Mouse (Mus musculus): ENCODE measurements at regions not wholly inside any gene's neighbourhood (a gene's known extent, or its start where the extent isn't known, plus 50 kb on each side); places are given as distances from the start of the nearest gene placed in this dataset.

- ATAC-seq (ENCODE audit: insufficient read depth), result no peak
- WGBS (ENCODE audit: insufficient replicate concordance), result 61% methylated on average over 8 of the region's 8 CpGs
- Histone ChIP-seq H3K27me3 (no peaks in the 10 kb centered on the region), H3K27ac (replicated peaks) (no peak overlapping the region), H3K9ac (no peak overlapping the region), H3K36me3 (replicated peaks) (no peaks in the 10 kb centered on the region), H3K4me1 (replicated peaks) (no peaks in the 10 kb centered on the region), H3K4me2 (no peak overlapping the region), H3K9me3 (replicated peaks) (no peaks in the 10 kb centered on the region), H3K4me3 (replicated peaks) (no peak overlapping the region)
These were observed 62.2 kb upstream of the Teddm2 start for GRCm38 (mm10) chr1:153962161-153962720.

DNA sequence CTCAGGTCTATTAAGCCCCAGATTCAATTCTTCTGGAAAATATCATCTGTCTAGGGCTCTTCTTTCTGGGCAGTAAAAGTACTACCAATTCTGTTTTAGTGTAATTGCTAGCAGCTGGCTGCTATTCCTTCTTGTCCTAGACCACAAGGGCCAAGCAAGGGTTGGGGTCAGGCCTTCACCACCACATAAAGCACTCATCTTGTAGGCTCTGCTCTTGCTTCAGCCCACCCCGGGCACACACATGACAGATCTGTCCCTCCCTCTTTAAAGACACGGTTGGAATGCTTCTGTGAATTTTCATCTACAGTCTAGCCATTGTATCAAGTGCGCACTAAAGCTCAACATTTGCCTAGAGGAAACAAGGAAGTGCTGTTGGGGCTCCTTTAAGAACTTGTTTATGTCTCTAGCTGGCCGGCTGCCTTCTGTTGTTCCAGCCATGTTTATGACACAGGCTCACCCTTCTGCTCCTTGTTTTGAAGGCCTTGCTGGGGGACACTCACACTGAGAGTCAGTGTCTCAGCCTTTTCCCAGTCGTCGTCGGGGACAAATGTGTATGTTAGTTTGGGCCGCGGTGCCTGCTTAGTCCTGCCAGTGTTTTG is 63.8 kb upstream of the Teddm2 start:
- Histone ChIP-seq H3K4me3 (replicated peaks) (no peak overlapping the region), H3K9me3 (replicated peaks) (no peaks in the 10 kb centered on the region), H3K27ac (replicated peaks) (no peak overlapping the region), H3K4me2 (no peak overlapping the region), H3K9ac (no peak overlapping the region), H3K27me3 (no peaks in the 10 kb centered on the region), H3K36me3 (replicated peaks) (no peaks in the 10 kb centered on the region), H3K4me1 (replicated peaks) (no peaks in the 10 kb centered on the region)
- ATAC-seq (ENCODE audit: insufficient read depth), result no peak
- WGBS (ENCODE audit: insufficient replicate concordance), result 59% methylated on average over 9 of the region's 9 CpGs

GRCm38 (mm10) chr1:153969401-153969800 is 69.4 kb upstream of the Teddm2 start:
- Histone ChIP-seq H3K27me3 (no peaks in the 10 kb centered on the region), H3K4me2 (no peak overlapping the region), H3K9me3 (replicated peaks) (no peaks in the 10 kb centered on the region), H3K4me3 (replicated peaks) (no peak overlapping the region), H3K27ac (replicated peaks) (no peak overlapping the region), H3K9ac (no peak overlapping the region), H3K36me3 (replicated peaks) (no peaks in the 10 kb centered on the region), H3K4me1 (replicated peaks) (no peaks in the 10 kb centered on the region)
- WGBS (ENCODE audit: insufficient replicate concordance), result 51% methylated on average over 4 of the region's 4 CpGs
- ATAC-seq (ENCODE audit: insufficient read depth), result no peak

- H3K36me3 ChIP-seq (replicated peaks), result no peaks in the 10 kb centered on the region
- 42% methylated on average over 1 of the region's 1 CpGs for WGBS (ENCODE audit: insufficient replicate concordance)
- no peak overlapping the region for H3K4me2 ChIP-seq
- no peak overlapping the region for H3K27ac ChIP-seq (replicated peaks)
- H3K9me3 ChIP-seq (replicated peaks), result no peaks in the 10 kb centered on the region
- H3K4me3 ChIP-seq (replicated peaks), result no peak overlapping the region
- no peaks in the 10 kb centered on the region for H3K4me1 ChIP-seq (replicated peaks)
- no peaks in the 10 kb centered on the region for H3K27me3 ChIP-seq
- no peak for ATAC-seq (ENCODE audit: insufficient read depth)
- H3K9ac ChIP-seq, result no peak overlapping the region
These were observed 74.3 kb upstream of the Teddm2 start for GRCm38 (mm10) chr1:153974300-153974699.

DNA sequence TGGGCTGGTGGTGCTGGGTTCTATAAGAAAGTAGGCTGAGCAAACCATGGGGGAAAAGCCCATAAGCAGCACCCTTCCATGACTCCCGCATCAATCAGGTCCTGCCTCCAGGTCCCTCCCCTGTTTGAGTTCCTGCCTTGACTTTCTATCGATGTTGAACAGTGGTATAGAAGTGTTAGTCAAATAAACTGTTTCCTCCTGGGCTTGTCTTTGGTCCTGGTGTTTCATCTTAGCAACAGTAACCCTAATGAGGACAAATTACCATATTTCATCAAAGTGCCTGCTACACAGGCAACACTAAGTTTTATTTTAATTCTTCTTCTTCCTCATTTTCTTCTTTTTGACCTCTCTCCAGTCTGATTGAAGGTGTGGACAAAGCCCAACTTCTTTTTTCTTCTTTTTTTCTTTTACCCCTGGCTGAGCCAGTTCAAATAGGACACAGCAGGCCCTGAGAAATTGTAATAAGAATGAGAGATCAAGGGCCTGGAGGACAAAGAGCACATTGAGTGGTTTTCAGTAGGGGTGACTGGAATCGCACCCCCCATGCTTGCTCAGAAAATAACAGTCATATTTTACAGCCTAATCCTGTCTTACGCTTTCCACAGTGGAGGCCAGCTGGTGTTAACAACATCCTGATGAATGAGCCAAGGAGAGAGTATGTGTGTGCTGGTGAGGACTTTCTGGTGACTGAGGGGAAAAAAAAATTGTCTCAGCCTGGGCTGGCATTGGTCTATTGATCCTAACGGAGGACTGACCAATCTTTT is 78.1 kb upstream of the Teddm2 start:
- H3K4me1 ChIP-seq (replicated peaks), result peaks cover 5% of the 10 kb centered on the region; the same call in 1 of the 2 replicates
- WGBS (ENCODE audit: insufficient replicate concordance), result 65% methylated on average over 5 of the region's 5 CpGs
- H3K9me3 ChIP-seq (replicated peaks), result no peaks in the 10 kb centered on the region
- no peaks in the 10 kb centered on the region for H3K27me3 ChIP-seq
- ATAC-seq (ENCODE audit: insufficient read depth), result no peak
- no peak overlapping the region for H3K4me3 ChIP-seq (replicated peaks)
- H3K36me3 ChIP-seq (replicated peaks), result no peaks in the 10 kb centered on the region
- H3K9ac ChIP-seq, result no peak overlapping the region
- no peak overlapping the region for H3K4me2 ChIP-seq
- H3K27ac ChIP-seq (replicated peaks), result no peak overlapping the region

GRCm38 (mm10) chr1:153980886-153981285 is 80.9 kb upstream of the Teddm2 start:
- Histone ChIP-seq H3K4me3 (replicated peaks) (no peak overlapping the region), H3K4me2 (no peak overlapping the region), H3K9ac (no peak overlapping the region), H3K36me3 (replicated peaks) (no peaks in the 10 kb centered on the region), H3K9me3 (replicated peaks) (no peaks in the 10 kb centered on the region), H3K4me1 (replicated peaks) (peaks cover 5% of the 10 kb centered on the region; the same call in 1 of the 2 replicates), H3K27ac (replicated peaks) (no peak overlapping the region), H3K27me3 (no peaks in the 10 kb centered on the region)
- ATAC-seq (ENCODE audit: insufficient read depth), result no peak
- WGBS (ENCODE audit: insufficient replicate concordance), result 53% methylated on average over 6 of the region's 6 CpGs

GRCm38 (mm10) chr1:153985595-153985994 is 85.6 kb upstream of the Teddm2 start:
- H3K27me3 ChIP-seq, result no peaks in the 10 kb centered on the region
- H3K9me3 ChIP-seq (replicated peaks), result no peaks in the 10 kb centered on the region
- no peak overlapping the region for H3K4me2 ChIP-seq
- H3K9ac ChIP-seq, result no peak overlapping the region
- no peak overlapping the region for H3K4me3 ChIP-seq (replicated peaks)
- 66% methylated on average over 5 of the region's 5 CpGs for WGBS (ENCODE audit: insufficient replicate concordance)
- ATAC-seq (ENCODE audit: insufficient read depth), result no peak
- peaks cover 6% of the 10 kb centered on the region; the same call in 1 of the 2 replicates for H3K4me1 ChIP-seq (replicated peaks)
- no peak overlapping the region for H3K27ac ChIP-seq (replicated peaks)
- no peaks in the 10 kb centered on the region for H3K36me3 ChIP-seq (replicated peaks)

DNA sequence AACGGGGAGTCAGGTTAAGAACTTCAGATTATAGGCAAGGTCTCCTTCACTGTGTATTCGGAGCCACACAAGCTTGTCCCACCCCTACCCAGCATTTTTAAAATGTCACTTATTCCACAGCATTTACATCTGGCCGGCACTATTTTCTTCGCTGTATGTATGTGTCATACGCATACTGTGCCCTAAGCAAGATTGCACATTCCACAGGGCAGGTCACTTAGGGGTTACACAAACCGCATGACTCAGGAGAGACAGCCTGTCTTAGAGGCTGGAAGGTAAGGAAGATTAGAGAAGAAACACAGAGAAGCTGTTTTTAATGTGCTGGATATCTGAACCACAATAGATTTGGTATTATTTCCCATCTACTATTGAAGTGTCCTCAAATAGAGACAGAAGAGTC is 86.6 kb upstream of the Teddm2 start:
- H3K4me1 ChIP-seq (replicated peaks), result peaks cover 3% of the 10 kb centered on the region; the same call in 1 of the 2 replicates
- H3K27ac ChIP-seq (replicated peaks), result no peak overlapping the region
- H3K4me2 ChIP-seq, result no peak overlapping the region
- H3K9me3 ChIP-seq (replicated peaks), result no peaks in the 10 kb centered on the region
- ATAC-seq (ENCODE audit: insufficient read depth), result no peak
- no peaks in the 10 kb centered on the region for H3K27me3 ChIP-seq
- no peak overlapping the region for H3K9ac ChIP-seq
- WGBS (ENCODE audit: insufficient replicate concordance), result 66% methylated on average over 6 of the region's 6 CpGs
- no peaks in the 10 kb centered on the region for H3K36me3 ChIP-seq (replicated peaks)
- H3K4me3 ChIP-seq (replicated peaks), result no peak overlapping the region

- Histone ChIP-seq H3K4me3 (replicated peaks) (no peak overlapping the region), H3K27me3 (no peaks in the 10 kb centered on the region), H3K4me2 (no peak overlapping the region), H3K27ac (replicated peaks) (peak overlapping the region; percentile 70), H3K9ac (no peak overlapping the region), H3K36me3 (replicated peaks) (no peaks in the 10 kb centered on the region), H3K9me3 (replicated peaks) (no peaks in the 10 kb centered on the region), H3K4me1 (replicated peaks) (peaks cover 8% of the 10 kb centered on the region; the same call in 1 of the 2 replicates)
- WGBS (ENCODE audit: insufficient replicate concordance), result 10% methylated on average over 2 of the region's 2 CpGs
- peak; percentile 32; the same call in 1 of the 2 replicates for ATAC-seq (ENCODE audit: insufficient read depth)
These were observed 88.3 kb upstream of the Teddm2 start for GRCm38 (mm10) chr1:153988297-153988696.

GRCm38 (mm10) chr1:153990651-153991435 is 90.8 kb upstream of the Teddm2 start:
- H3K9me3 ChIP-seq (replicated peaks), result no peaks in the 10 kb centered on the region
- ATAC-seq (ENCODE audit: insufficient read depth), result no peak
- no peak overlapping the region for H3K4me3 ChIP-seq (replicated peaks)
- WGBS (ENCODE audit: insufficient replicate concordance), result 72% methylated on average over 11 of the region's 11 CpGs
- H3K4me1 ChIP-seq (replicated peaks), result peaks cover 8% of the 10 kb centered on the region; the same call in 1 of the 2 replicates
- H3K9ac ChIP-seq, result no peak overlapping the region
- H3K27me3 ChIP-seq, result no peaks in the 10 kb centered on the region
- H3K27ac ChIP-seq (replicated peaks), result no peak overlapping the region; the same call in 1 of the 2 replicates
- no peak overlapping the region for H3K4me2 ChIP-seq
- no peaks in the 10 kb centered on the region for H3K36me3 ChIP-seq (replicated peaks)

- H3K27me3 ChIP-seq, result no peaks in the 10 kb centered on the region
- no peak overlapping the region for H3K4me2 ChIP-seq
- H3K9me3 ChIP-seq (replicated peaks), result no peaks in the 10 kb centered on the region
- no peak overlapping the region for H3K9ac ChIP-seq
- H3K4me1 ChIP-seq (replicated peaks), result peaks cover 8% of the 10 kb centered on the region; the same call in 1 of the 2 replicates
- WGBS (ENCODE audit: insufficient replicate concordance), result 42% methylated on average over 3 of the region's 3 CpGs
- peak overlapping the region; percentile 53; the same call in 1 of the 2 replicates for H3K27ac ChIP-seq (replicated peaks)
- H3K4me3 ChIP-seq (replicated peaks), result no peak overlapping the region
- ATAC-seq (ENCODE audit: insufficient read depth), result peak; percentile 65
- no peaks in the 10 kb centered on the region for H3K36me3 ChIP-seq (replicated peaks)
These were observed 92.4 kb upstream of the Teddm2 start for GRCm38 (mm10) chr1:153992466-153992865.
